Mouse (Mus musculus) neural tube, embryonic 10.5 days (tissue): ENCODE data around the gene Vat1.
"Not testable (repeated sequence)": the region's sequence is repeated elsewhere in the genome, so short reads cannot be mapped to it uniquely, and the experiment has no call there.

Experiments used
- DNase-seq: peaks from one replicate; pipeline ENCODE4 v3.0.0-alpha.2; 2017; ENCODE audit warnings: low spot score; ENCODE audit errors: extremely low spot score

Vat1 gene

GRCm38 (mm10) chr11:101465869-101466551, at the start of gene Vat1:
Gene Vat1, minus strand, starts transcription at chr11:101466230.
- DNase-seq, result peak; percentile 66

DNA sequence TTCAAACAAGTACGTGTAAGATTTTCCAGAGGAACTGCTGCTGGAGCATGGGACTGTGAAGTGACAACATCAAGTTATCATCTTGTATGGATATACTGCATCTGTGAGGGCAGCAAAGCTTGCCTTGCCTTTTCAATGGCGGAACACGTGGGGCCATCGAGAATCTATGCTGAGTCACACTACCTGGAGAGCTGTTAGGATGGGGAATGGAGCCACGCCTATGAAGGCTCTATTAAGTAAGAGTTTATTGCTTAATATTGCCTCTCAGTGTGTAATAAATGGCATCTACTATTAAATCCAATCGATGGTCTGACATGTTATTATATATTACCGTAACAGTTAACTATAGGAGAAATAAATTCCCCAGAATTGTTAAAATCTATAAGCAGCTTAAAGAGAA, 41.1 kb upstream of the Vat1 start:
- DNase-seq, result no peak

DNA sequence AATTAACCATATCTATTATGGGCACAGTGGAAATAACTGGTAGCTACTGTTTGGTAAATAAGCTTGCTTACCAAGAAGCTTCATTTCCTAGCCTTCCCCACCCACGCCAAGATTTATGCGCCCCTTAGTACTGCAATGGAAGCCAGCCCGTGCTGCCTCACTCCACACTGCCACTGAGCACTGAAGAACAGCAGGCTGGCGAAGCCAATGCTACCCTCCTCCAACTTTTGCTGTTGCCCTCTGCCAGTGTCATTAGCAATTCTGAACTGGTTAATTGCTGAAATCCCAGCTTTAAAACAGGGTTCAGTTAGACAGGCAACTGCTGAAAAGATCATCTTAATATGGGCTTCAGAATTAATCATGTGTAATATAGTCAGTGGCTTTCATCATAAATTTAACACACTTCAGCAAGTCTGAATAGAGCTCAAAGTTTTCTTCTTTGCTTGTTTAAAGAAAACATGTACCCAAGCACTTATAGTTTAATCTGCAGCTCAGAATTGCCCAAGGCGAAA, 40.3 kb upstream of the Vat1 start:
- DNase-seq, result no peak

DNA sequence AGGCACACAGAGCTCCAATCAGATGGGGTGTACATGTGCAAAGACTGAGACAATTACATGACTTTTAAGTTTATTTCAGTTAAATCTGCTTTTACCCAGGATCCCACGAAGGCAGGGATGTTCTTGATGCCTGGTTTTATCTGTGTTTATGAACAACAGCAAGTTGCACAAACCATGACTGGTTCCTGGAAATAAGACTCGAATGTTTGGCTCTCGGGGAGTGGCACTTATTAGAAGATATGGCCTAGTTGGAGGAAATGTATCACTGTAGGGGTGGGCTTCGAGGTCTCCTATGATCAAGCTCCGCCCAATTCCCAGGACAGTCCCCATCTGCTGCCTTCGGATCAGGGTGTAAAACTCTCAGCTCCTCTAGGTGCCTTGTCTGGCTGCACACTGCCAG, 20.1 kb upstream of the Vat1 start:
- no peak for DNase-seq

- DNase-seq, result no peak
Measured at GRCm38 (mm10) chr11:101485509-101486028, 19.5 kb upstream of the Vat1 start.

GRCm38 (mm10) chr11:101484814-101485213, 18.8 kb upstream of the Vat1 start:
- DNase-seq, result no peak

DNA sequence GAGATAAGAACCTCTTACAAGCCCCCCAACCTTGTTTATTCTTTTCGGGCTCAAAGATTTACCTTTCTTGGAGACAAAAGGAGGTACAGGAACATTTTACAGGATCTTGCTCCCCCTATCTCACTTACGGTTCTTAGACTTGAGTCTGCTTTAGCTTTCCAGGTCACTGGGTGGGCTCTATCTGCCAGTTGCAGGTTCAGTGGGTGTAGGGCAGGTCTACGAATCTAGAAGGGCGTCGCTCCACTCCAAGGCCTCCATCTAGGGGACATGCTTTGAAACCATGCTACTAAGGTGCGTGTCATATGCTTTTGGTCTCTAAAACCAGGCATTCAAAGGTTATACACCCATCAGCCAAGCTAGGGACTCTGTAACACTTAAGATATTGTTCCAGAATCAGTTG, 18.2 kb upstream of the Vat1 start:
- DNase-seq, result no peak

DNA sequence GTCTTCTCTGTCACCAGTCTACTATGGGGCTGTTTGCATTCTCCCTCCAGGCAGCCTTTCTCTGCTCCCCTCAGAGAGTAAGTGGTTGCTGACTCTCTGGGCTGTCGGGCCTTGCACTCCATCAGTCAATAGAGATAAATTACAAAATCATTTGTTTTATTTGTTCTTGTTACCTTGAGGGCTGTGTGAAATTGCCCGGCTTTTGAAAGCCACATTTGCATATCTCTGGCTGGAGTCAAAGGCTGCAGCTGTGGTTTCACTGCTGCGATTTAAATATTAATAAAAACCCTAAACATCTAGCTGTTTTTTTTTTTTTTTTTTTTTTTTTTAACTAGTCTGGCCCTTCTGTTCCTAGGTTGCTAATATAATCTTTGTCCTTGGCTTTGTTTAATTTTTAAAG, 17.8 kb upstream of the Vat1 start:
- no peak for DNase-seq

DNA sequence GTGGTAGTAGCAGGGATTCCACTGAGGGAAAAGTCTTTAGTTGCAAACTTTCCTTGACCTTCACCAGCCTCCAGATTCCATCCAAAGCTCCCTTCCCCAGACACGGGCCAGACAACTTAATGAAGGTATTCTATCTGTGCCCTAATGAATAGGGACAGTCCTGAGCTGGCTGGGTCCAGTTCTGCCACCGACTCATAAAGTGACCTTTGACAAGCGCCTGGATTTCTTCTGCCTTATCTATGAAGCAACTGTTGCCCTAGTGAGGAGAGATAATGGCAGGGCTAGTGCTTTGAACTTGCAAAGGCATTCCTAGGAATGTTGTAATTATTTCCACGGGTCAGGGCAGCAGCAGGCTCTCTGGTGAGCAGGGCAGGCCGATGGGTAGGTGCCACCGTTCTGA, 14.9 kb upstream of the Vat1 start:
- DNase-seq, result no peak

DNA sequence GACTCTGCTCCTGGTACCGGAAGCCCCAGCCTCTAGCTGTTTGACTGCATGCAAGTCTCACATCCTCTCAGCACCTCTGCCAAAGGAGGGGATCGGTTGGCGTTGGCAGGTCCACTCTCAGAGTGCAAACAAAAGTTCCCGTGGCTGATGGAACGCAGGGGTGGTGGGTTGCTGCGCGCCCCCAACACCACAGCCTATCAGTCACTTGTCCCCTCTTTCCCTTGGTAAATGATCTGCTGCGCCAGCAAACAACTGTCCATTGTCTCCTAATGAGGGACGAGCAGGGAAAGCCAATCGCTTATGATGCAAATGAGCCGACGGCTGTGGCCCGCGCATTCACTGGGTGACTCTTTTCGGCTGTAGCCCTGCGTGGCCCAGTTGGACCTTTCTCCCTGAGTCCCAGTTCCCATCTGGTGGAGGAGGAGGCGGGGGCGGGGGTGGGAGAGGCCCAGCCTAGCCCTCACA, 13.2 kb upstream of the Vat1 start:
- peak; percentile 70 for DNase-seq

- DNase-seq, result peak; percentile 30
Measured at GRCm38 (mm10) chr11:101477552-101478211, 11.7 kb upstream of the Vat1 start.

DNA sequence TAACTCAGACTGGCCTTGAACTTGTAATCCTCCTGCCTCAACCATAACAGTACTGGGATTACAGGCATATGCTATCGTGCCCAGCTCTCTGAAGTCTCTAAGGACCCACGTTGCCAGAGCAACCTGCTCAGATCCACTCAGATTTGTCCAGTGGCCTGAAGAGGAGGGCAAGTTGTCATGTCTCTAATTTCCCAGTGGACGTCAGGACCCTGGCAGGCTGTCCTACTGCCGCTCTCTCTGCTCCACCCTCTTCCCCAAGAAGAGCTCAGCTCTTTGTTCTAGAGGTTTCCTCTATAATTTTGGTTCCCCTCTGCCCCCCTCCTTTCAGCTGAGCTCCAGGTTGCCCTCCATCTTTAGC, 11.1 kb upstream of the Vat1 start:
- DNase-seq, result no peak

GRCm38 (mm10) chr11:101476361-101476760, 10.3 kb upstream of the Vat1 start:
- not testable (repeated sequence) for DNase-seq

GRCm38 (mm10) chr11:101474298-101474697, 8.3 kb upstream of the Vat1 start:
- DNase-seq, result no peak

GRCm38 (mm10) chr11:101473686-101474085, 7.7 kb upstream of the Vat1 start:
- DNase-seq, result not testable (repeated sequence)

DNA sequence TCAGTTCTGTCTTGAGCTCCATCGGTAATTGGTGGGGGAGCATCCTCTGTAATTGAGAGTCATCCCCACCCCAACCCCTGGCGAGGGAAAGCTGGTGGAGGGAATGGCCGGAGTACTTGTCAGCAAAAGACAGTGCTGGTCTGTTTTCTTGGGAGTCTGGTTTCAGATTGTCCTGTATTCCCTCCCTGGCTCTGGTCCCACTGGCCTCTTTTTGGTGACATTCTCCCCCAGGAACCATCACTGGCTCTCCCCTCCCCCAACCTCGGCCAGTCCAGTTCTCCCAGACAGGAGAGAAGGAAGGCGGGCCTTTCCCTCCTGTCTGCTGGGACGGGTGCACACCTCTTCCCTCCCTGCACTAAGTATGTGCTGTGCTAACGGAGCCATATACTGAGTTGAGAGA, 6.3 kb upstream of the Vat1 start:
- DNase-seq, result no peak

- DNase-seq, result no peak
Measured at GRCm38 (mm10) chr11:101471926-101472325, 5.9 kb upstream of the Vat1 start.

GRCm38 (mm10) chr11:101470206-101470605, 4.2 kb upstream of the Vat1 start:
- DNase-seq, result no peak

- no peak for DNase-seq
Measured at GRCm38 (mm10) chr11:101469155-101469554, 3.1 kb upstream of the Vat1 start.

DNA sequence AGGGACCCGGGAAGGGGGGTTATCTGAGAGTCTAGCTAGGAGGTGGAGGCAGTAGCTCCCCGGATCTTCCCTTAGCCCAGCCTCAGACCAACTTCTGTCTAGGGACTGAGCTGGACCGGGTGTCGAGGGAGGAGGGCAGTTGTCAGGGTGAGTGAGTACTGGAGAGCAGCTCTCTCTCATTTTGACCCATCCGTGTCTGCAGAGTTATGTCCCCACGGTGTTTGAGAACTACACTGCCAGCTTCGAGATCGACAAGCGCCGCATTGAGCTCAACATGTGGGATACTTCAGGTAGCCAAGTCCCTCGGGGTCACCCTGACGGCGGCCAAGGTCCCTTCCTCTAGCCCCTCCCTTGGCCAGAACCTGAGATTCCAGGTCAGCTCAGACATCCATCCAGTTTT, 2.7 kb upstream of the Vat1 start:
- DNase-seq, result peak; percentile 52

DNA sequence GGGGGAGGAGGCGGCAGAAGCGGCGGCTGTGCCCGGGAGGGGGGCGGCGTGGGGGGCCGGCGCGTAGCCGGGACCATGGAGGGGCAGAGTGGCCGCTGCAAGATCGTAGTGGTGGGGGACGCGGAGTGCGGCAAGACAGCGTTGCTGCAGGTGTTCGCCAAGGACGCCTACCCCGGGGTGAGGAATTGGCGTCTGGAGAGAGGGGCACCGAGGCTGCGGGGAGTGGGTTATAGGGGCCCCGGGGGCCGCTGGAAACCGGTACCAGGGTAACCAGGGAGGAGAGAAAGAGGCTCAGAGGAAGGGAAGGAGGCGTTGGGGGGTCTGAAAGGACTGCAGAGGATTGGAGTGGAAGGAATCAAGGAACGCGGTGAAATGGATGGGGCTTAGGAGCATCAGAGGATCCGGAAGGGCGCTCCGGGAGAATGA, 2.2 kb upstream of the Vat1 start:
- DNase-seq, result peak; percentile 76

- DNase-seq, result peak; percentile 80
Measured at GRCm38 (mm10) chr11:101467477-101468262, 1.6 kb upstream of the Vat1 start.
